ENCODE assay signal across 9 mouse cellular contexts in the genomic region with DNA sequence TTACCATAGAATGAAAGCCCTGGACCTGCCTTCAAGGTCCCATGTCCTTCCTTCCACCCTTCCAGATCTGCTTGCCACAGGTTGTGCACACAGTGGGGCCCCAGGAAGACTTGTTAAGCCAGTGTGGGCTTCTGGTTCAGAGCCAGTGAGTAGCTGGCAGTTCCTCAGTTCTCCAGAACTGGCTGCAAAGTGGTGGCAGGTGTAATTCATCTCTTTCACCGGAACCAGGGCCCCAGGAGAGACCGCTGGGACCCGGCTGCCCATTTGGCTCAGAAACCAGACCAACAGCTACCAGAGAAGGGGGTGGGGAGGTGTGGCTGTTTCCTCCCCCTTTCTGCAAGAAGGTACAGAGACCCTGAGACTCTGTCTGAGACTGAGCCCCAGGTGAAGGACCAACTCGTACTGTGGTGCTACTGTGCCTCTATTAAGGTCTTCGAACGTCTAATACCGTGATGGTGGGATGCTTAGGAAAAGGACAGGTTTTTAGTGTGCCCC. TPM values are rescaled to one million over a fixed set of nuclear protein-coding genes. Genes with fewer than 3 reads are reported as not detected.
A peak's percentile ranks its signal among the peaks of the same experiment; 100 is the strongest.
DNase-seq lines count a peak whose midpoint lies in the region; ATAC-seq and TF ChIP-seq lines count a peak whose summit lies in the region.
"Had no signal": no experiment of that assay in that cellular context is flagged by ENCODE, and none has a peak within 500 bp of the region (broad histone marks: within the 10 kb centered on the region; RNA-seq: fewer than 3 reads in every experiment).

No protein-coding gene starts in this region.

- H3K9me3 ChIP-seq in embryonic facial prominence, embryonic 11.5 days (replicated peaks; ENCODE audit: control insufficient read depth, low read length) = no peaks in the 10 kb centered on the region
- H3K9me3 ChIP-seq in heart, embryonic 16.5 days (replicated peaks; ENCODE audit: control insufficient read depth, low read length) = 0 out of 2 replicates have a peak, but pooled peaks cover 2% of the 10 kb centered on the region
- H3K9me3 ChIP-seq in midbrain, embryonic 11.5 days (ENCODE audit: control insufficient read depth, low read length) = no peaks in the 10 kb centered on the region

- no peak for DNase-seq in layer of hippocampus, adult 2 months (ENCODE audit: low spot score in 2 of 2)
- DNase-seq in layer of hippocampus, postnatal 36 days = no peak
- DNase-seq in embryonic facial prominence, embryonic 11.5 days (ENCODE audit: low spot score) = peak; percentile 4
- DNase-seq in kidney, postnatal 25 days = peak; percentile 44 to 76
- DNase-seq in midbrain, embryonic 11.5 days (ENCODE audit: low spot score, missing footprints) = peak; percentile 83
- no peak for DNase-seq in retina, embryonic 14.5 days (ENCODE audit: low spot score)
- DNase-seq in layer of hippocampus, adult 18-20 months (ENCODE audit: low spot score in 2 of 2) = no peak

- no peak for ATAC-seq in embryonic facial prominence, embryonic 11.5 days (replicated peaks; ENCODE audit: insufficient number of reproducible peaks, low FRiP score, low TSS enrichment, low read depth)
- no peak for ATAC-seq in heart, embryonic 16.5 days (replicated peaks; ENCODE audit: extremely low read depth, insufficient read depth, low FRiP score)
- 0 out of 2 replicates have a peak, but pooled peaks have one; percentile 15 for ATAC-seq in midbrain, embryonic 11.5 days (ENCODE audit: low FRiP score)

- peak overlapping the region; percentile 93 for H3K27ac ChIP-seq in layer of hippocampus, adult 2 months
- no peak overlapping the region for H3K27ac ChIP-seq in embryonic facial prominence, embryonic 11.5 days (replicated peaks; ENCODE audit: low read depth, low read length)
- no peak overlapping the region for H3K27ac ChIP-seq in heart, embryonic 16.5 days (ENCODE audit: low read length)
- H3K27ac ChIP-seq in midbrain, embryonic 11.5 days (ENCODE audit: low read depth, low read length) = no peak overlapping the region

- H3K27me3 ChIP-seq in embryonic facial prominence, embryonic 11.5 days (ENCODE audit: control insufficient read depth, insufficient read depth, low read length) = no peaks in the 10 kb centered on the region
- no peaks in the 10 kb centered on the region for H3K27me3 ChIP-seq in heart, embryonic 16.5 days (ENCODE audit: control insufficient read depth, insufficient read depth, low read length)
- peaks cover 6% of the 10 kb centered on the region for H3K27me3 ChIP-seq in midbrain, embryonic 11.5 days (ENCODE audit: control insufficient read depth, insufficient read depth, low read length)

- WGBS in embryonic facial prominence, embryonic 11.5 days = 9% methylated on average over 7 of the region's 7 CpGs
- 10% methylated on average over 7 of the region's 7 CpGs for WGBS in heart, embryonic 16.5 days
- WGBS in midbrain, embryonic 11.5 days = 15% methylated on average over 7 of the region's 7 CpGs

- H3K9ac ChIP-seq in embryonic facial prominence, embryonic 11.5 days (replicated peaks; ENCODE audit: low read length) = no peak overlapping the region; the same call in 1 of the 2 replicates
- H3K9ac ChIP-seq in heart, embryonic 16.5 days (ENCODE audit: low read length) = peak overlapping the region; percentile 84
- no peak overlapping the region; the same call in 1 of the 2 replicates for H3K9ac ChIP-seq in midbrain, embryonic 11.5 days (ENCODE audit: low read length)

- H3K4me2 ChIP-seq in embryonic facial prominence, embryonic 11.5 days (ENCODE audit: low read depth, low read length) = peak overlapping the region; percentile 96
- H3K4me2 ChIP-seq in heart, embryonic 16.5 days (ENCODE audit: low read depth, low read length) = peak overlapping the region; percentile 94
- peak overlapping the region; percentile 79; the same call in 1 of the 2 replicates for H3K4me2 ChIP-seq in midbrain, embryonic 11.5 days

- H3K36me3 ChIP-seq in embryonic facial prominence, embryonic 11.5 days (replicated peaks; ENCODE audit: control insufficient read depth, insufficient read depth, low read depth, low read length) = no peaks in the 10 kb centered on the region
- no peaks in the 10 kb centered on the region for H3K36me3 ChIP-seq in heart, embryonic 16.5 days (ENCODE audit: control insufficient read depth, insufficient read depth)
- H3K36me3 ChIP-seq in midbrain, embryonic 11.5 days (ENCODE audit: control insufficient read depth, insufficient read depth, low read length) = no peaks in the 10 kb centered on the region

- H3K4me1 ChIP-seq in embryonic facial prominence, embryonic 11.5 days (ENCODE audit: control insufficient read depth, insufficient read depth, low read length) = no peaks in the 10 kb centered on the region
- H3K4me1 ChIP-seq in heart, embryonic 16.5 days (ENCODE audit: control insufficient read depth, insufficient read depth, low read length) = peaks cover 7% of the 10 kb centered on the region
- H3K4me1 ChIP-seq in midbrain, embryonic 11.5 days (ENCODE audit: control insufficient read depth, insufficient read depth, low read length) = no peaks in the 10 kb centered on the region

- peak; percentile 14; the same call in 1 of the 2 replicates for TF ChIP-seq CTCF in layer of hippocampus, adult 2 months (conservative IDR thresholded peaks at IDR 0.05)

- peak overlapping the region; percentile 83 for H3K4me3 ChIP-seq in layer of hippocampus, adult 2 months
- peak overlapping the region; percentile 67 for H3K4me3 ChIP-seq in embryonic facial prominence, embryonic 11.5 days (ENCODE audit: low read depth, low read length)
- H3K4me3 ChIP-seq in heart, embryonic 16.5 days (ENCODE audit: low read length) = peak overlapping the region; percentile 82
- peak overlapping the region; percentile 56 for H3K4me3 ChIP-seq in midbrain, embryonic 11.5 days (ENCODE audit: low read depth, low read length)

RNA-seq across cellular contexts. Expression of a gene that starts 7.8 kb away (rescaled TPM):
- 10 to 100 TPM; 23.4 to 25.8 TPM for total RNA-seq in layer of hippocampus, adult 2 months (2021)
- 10 to 100 TPM; 21.8 to 23.8 TPM for total RNA-seq in layer of hippocampus, postnatal 36 days (2021)
- 1.6 and 2.1 TPM in 2 replicates for polyA plus RNA-seq in embryonic facial prominence, embryonic 11.5 days (2014; fragmentation: Nextera tagmentation; extraction: Ambion mirVana)
- polyA plus RNA-seq in heart, embryonic 16.5 days (2015; fragmentation: Nextera tagmentation; extraction: Ambion mirVana) = 2.3 and 2.9 TPM in 2 replicates
- 1.5 and 1.8 TPM in 2 replicates for polyA plus RNA-seq in midbrain, embryonic 11.5 days (2014; fragmentation: Nextera tagmentation; extraction: Ambion mirVana)
- 10 to 100 TPM; 22.9 to 24.6 TPM for total RNA-seq in layer of hippocampus, adult 18-20 months (2021)

RNA-seq across cellular contexts. Expression of a gene that starts 19.7 kb away (rescaled TPM):
- 10 to 100 TPM; 69.2 to 77.9 TPM for total RNA-seq in layer of hippocampus, adult 2 months (2021)
- 10 to 100 TPM; 62.4 to 63.5 TPM for total RNA-seq in layer of hippocampus, postnatal 36 days (2021)
- 52.7 and 56.8 TPM in 2 replicates for polyA plus RNA-seq in embryonic facial prominence, embryonic 11.5 days (2014; fragmentation: Nextera tagmentation; extraction: Ambion mirVana)
- polyA plus RNA-seq in heart, embryonic 16.5 days (2015; fragmentation: Nextera tagmentation; extraction: Ambion mirVana) = 60.2 and 68.8 TPM in 2 replicates
- 46.6 and 48.4 TPM in 2 replicates for polyA plus RNA-seq in midbrain, embryonic 11.5 days (2014; fragmentation: Nextera tagmentation; extraction: Ambion mirVana)
- total RNA-seq in layer of hippocampus, adult 18-20 months (2021) = 10 to 100 TPM; 67.5 to 68.1 TPM

RNA-seq across cellular contexts. Expression of a gene that starts 19.9 kb away (rescaled TPM):
- under 1 TPM; 0.64 to 0.91 TPM for total RNA-seq in layer of hippocampus, adult 2 months (2021)
- 1 to 10 TPM in 1 of 2 experiments, under 1 TPM in 1; 0.73 to 1.0 TPM for total RNA-seq in layer of hippocampus, postnatal 36 days (2021)
- 57.6 and 60.1 TPM in 2 replicates for polyA plus RNA-seq in embryonic facial prominence, embryonic 11.5 days (2014; fragmentation: Nextera tagmentation; extraction: Ambion mirVana)
- polyA plus RNA-seq in heart, embryonic 16.5 days (2015; fragmentation: Nextera tagmentation; extraction: Ambion mirVana) = 18.5 and 20.2 TPM in 2 replicates
- polyA plus RNA-seq in midbrain, embryonic 11.5 days (2014; fragmentation: Nextera tagmentation; extraction: Ambion mirVana) = 55.8 and 61.0 TPM in 2 replicates
- under 1 TPM; 0.33 to 0.35 TPM for total RNA-seq in layer of hippocampus, adult 18-20 months (2021)

RNA-seq across cellular contexts. Expression of a gene that starts 24.0 kb away (rescaled TPM):
- total RNA-seq in layer of hippocampus, adult 2 months (2021) = under 1 TPM in 1 of 2 experiments, not detected in 1; 0.33 TPM
- total RNA-seq in layer of hippocampus, postnatal 36 days (2021) = not detected
- polyA plus RNA-seq in embryonic facial prominence, embryonic 11.5 days (2014; fragmentation: Nextera tagmentation; extraction: Ambion mirVana) = 0.24 TPM in 1 of 2 replicates, not detected in the other
- polyA plus RNA-seq in heart, embryonic 16.5 days (2015; fragmentation: Nextera tagmentation; extraction: Ambion mirVana) = 1.9 and 3.2 TPM in 2 replicates
- polyA plus RNA-seq in midbrain, embryonic 11.5 days (2014; fragmentation: Nextera tagmentation; extraction: Ambion mirVana) = not detected in 2 replicates
- not detected for total RNA-seq in layer of hippocampus, adult 18-20 months (2021)

RNA-seq across cellular contexts. Expression of a gene that starts 29.8 kb away (rescaled TPM):
- total RNA-seq in layer of hippocampus, adult 2 months (2021) = not detected
- total RNA-seq in layer of hippocampus, postnatal 36 days (2021) = not detected
- polyA plus RNA-seq in embryonic facial prominence, embryonic 11.5 days (2014; fragmentation: Nextera tagmentation; extraction: Ambion mirVana) = not detected in 2 replicates
- not detected in 2 replicates for polyA plus RNA-seq in heart, embryonic 16.5 days (2015; fragmentation: Nextera tagmentation; extraction: Ambion mirVana)
- not detected in 2 replicates for polyA plus RNA-seq in midbrain, embryonic 11.5 days (2014; fragmentation: Nextera tagmentation; extraction: Ambion mirVana)
- not detected for total RNA-seq in layer of hippocampus, adult 18-20 months (2021)
- polyA plus RNA-seq: large intestine, adult 2 months had no signal

Comparison
In these comparisons a context has a peak if more than half of its experiments do, and no peak if none do; other contexts are left out.
1. DNase-seq: peak in embryonic facial prominence, embryonic 11.5 days (single experiment), kidney, postnatal 25 days (2 of 2) and midbrain, embryonic 11.5 days (single experiment); none in layer of hippocampus, adult 2 months (0 of 2), layer of hippocampus, postnatal 36 days (0 of 2), retina, embryonic 14.5 days (single experiment) and layer of hippocampus, adult 18-20 months (0 of 2).
2. Peak in every context shown above with its lines, with median percentiles within 50 percentile points of each other: H3K4me3 ChIP-seq and H3K4me2 ChIP-seq.